9 mouse cellular contexts compared by ENCODE assay signal in the genomic region with DNA sequence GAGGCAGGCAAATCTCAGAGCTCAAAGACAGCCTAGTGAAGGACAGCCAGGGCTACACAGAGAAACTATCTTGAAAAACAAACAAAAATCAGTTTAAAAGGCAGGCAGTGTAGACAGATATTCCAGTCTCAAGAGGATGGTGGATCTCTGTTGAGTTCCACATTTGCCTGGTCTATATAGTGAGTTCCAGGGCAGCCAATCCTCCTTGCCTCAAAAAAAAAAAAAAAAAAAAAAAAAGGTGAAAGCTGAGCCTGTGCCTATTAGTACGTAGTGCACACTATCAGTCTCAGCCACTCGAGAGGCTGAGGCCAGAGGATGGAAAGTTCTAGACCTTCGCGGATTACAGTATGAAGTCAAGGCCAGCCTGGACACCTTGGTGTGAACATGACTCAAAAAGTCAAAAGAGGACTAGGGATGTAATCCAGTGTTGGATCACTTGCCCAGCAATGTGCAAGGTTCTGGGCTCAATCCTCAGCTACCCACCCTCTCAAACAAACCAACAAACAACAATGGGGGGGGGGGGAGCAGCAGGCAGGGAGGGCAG. TPM values are rescaled to one million over a fixed set of nuclear protein-coding genes. Genes with fewer than 3 reads are reported as not detected.
DNase-seq lines count a peak whose midpoint lies in the region; ATAC-seq and TF ChIP-seq lines count a peak whose summit lies in the region.
"Had no signal": no experiment of that assay in that cellular context is flagged by ENCODE, and none has a peak within 500 bp of the region (broad histone marks: within the 10 kb centered on the region; RNA-seq: fewer than 3 reads in every experiment).

No protein-coding gene starts in this region.

- intact Hi-C loops in left cerebral cortex, postnatal 10 days (cut with DNase I), result no loop called here

- peak in 1 of 2 experiments; percentile 18 for DNase-seq in cerebellum, adult 2 months
- DNase-seq in cerebellum, postnatal 4 days (ENCODE audit: low spot score in 2 of 2), result no peak
- peak; percentile 2 to 18 for DNase-seq in spleen, postnatal 36 days (ENCODE audit: low spot score in 2 of 2)
- no peak for DNase-seq in spleen, adult 12 weeks (ENCODE audit: low spot score)
- no peak for DNase-seq in liver, postnatal 0 days
- no peak for DNase-seq in thymus, postnatal 14 days
- DNase-seq in left cerebral cortex, postnatal 10 days (ENCODE audit: extremely low spot score in 1 of 2, low spot score in 2 of 2), result no peak

- ATAC-seq in heart, embryonic 16.5 days (replicated peaks; ENCODE audit: extremely low read depth, insufficient read depth, low FRiP score), result no peak
- ATAC-seq in liver, postnatal 0 days, result no peak; the same call in 1 of the 2 replicates

- 0 out of 2 replicates have a peak, but pooled peaks cover under 1% of the 10 kb centered on the region for H3K36me3 ChIP-seq in heart, embryonic 16.5 days (ENCODE audit: control insufficient read depth, insufficient read depth)
- H3K36me3 ChIP-seq in liver, postnatal 0 days (replicated peaks; ENCODE audit: insufficient read depth, low read length), result peaks cover 4% of the 10 kb centered on the region; the same call in 1 of the 2 replicates

- H3K9ac ChIP-seq in heart, embryonic 16.5 days (ENCODE audit: low read length), result peak overlapping the region; percentile 99
- peak overlapping the region; percentile 90 for H3K9ac ChIP-seq in liver, postnatal 0 days (replicated peaks)

- no peak for TF ChIP-seq POLR2A in cerebellum, adult 2 months (IDR thresholded peaks at IDR 0.05; ENCODE audit: borderline replicate concordance, insufficient read depth, low read length)

- H3K9me3 ChIP-seq in heart, embryonic 16.5 days (replicated peaks; ENCODE audit: control insufficient read depth, low read length), result no peaks in the 10 kb centered on the region
- H3K9me3 ChIP-seq in liver, postnatal 0 days (ENCODE audit: low read length), result no peaks in the 10 kb centered on the region

- H3K27ac ChIP-seq in cerebellum, adult 2 months (ENCODE audit: insufficient read depth, low read length), result peak overlapping the region; percentile 97
- peak overlapping the region; percentile 87 for H3K27ac ChIP-seq in heart, embryonic 16.5 days (ENCODE audit: low read length)
- peak overlapping the region; percentile 95 for H3K27ac ChIP-seq in liver, postnatal 0 days (ENCODE audit: low read depth)

- WGBS in cerebellum, adult 2 months, result 1% methylated on average over 4 of the region's 4 CpGs
- 2% methylated on average over 4 of the region's 4 CpGs for WGBS in heart, embryonic 16.5 days
- WGBS in liver, postnatal 0 days (ENCODE audit: insufficient replicate concordance), result 4% methylated on average over 4 of the region's 4 CpGs

- H3K4me3 ChIP-seq in cerebellum, adult 2 months (replicated peaks; ENCODE audit: insufficient read depth, low read depth, low read length), result peak overlapping the region; percentile 94
- H3K4me3 ChIP-seq in heart, embryonic 16.5 days (ENCODE audit: low read length), result peak overlapping the region; percentile 90
- peak overlapping the region; percentile 83 for H3K4me3 ChIP-seq in liver, postnatal 0 days (ENCODE audit: low read depth, low read length)

- no peak for TF ChIP-seq CTCF in cerebellum, adult 2 months (IDR thresholded peaks at IDR 0.05; ENCODE audit: borderline replicate concordance, insufficient read depth, low read depth, low read length)
- no peak for TF ChIP-seq CTCF in liver, postnatal 0 days (IDR thresholded peaks at IDR 0.05; ENCODE audit: low read depth)

- H3K27me3 ChIP-seq in cerebellum, adult 2 months (ENCODE audit: control insufficient read depth, insufficient read depth, low read length), result no peaks in the 10 kb centered on the region
- no peaks in the 10 kb centered on the region for H3K27me3 ChIP-seq in heart, embryonic 16.5 days (ENCODE audit: control insufficient read depth, insufficient read depth, low read length)
- H3K27me3 ChIP-seq in liver, postnatal 0 days (ENCODE audit: insufficient read depth, low read length), result no peaks in the 10 kb centered on the region

- peak overlapping the region; percentile 78 for H3K4me2 ChIP-seq in heart, embryonic 16.5 days (ENCODE audit: low read depth, low read length)
- peak overlapping the region; percentile 90 for H3K4me2 ChIP-seq in liver, postnatal 0 days (ENCODE audit: low read depth, low read length)

- TF ChIP-seq EP300 in liver, postnatal 0 days (IDR thresholded peaks at IDR 0.05; ENCODE audit: low read depth), result no peak

- H3K4me1 ChIP-seq in cerebellum, adult 2 months (ENCODE audit: control insufficient read depth, insufficient read depth, low read length), result peaks cover 4% of the 10 kb centered on the region; the same call in 1 of the 2 replicates
- peaks cover 21% of the 10 kb centered on the region for H3K4me1 ChIP-seq in heart, embryonic 16.5 days (ENCODE audit: control insufficient read depth, insufficient read depth, low read length)
- H3K4me1 ChIP-seq in liver, postnatal 0 days (ENCODE audit: insufficient read depth), result peaks cover 31% of the 10 kb centered on the region

RNA-seq across cellular contexts. Expression of a gene that starts 0.7 kb away (rescaled TPM):
- 96.5 and 99.1 TPM in 2 replicates for polyA plus RNA-seq in cerebellum, adult 2 months (2012; rRNA removed)
- polyA plus RNA-seq in heart, embryonic 16.5 days (2015; fragmentation: Nextera tagmentation; extraction: Ambion mirVana), result 468 and 473 TPM in 2 replicates
- 231 and 233 TPM in 2 replicates for polyA plus RNA-seq in liver, postnatal 0 days (2015; fragmentation: Nextera tagmentation; extraction: Ambion mirVana)
- total RNA-seq in left cerebral cortex, postnatal 10 days (2021), result 100 to 1,000 TPM; 198 to 214 TPM

RNA-seq across cellular contexts. Expression of a gene that starts 0.7 kb away (rescaled TPM):
- 7.1 and 7.4 TPM in 2 replicates for polyA plus RNA-seq in cerebellum, adult 2 months (2012; rRNA removed)
- polyA plus RNA-seq in heart, embryonic 16.5 days (2015; fragmentation: Nextera tagmentation; extraction: Ambion mirVana), result 2.7 and 3.4 TPM in 2 replicates
- 1.5 TPM in 2 replicates for polyA plus RNA-seq in liver, postnatal 0 days (2015; fragmentation: Nextera tagmentation; extraction: Ambion mirVana)
- total RNA-seq in left cerebral cortex, postnatal 10 days (2021), result 1 to 10 TPM; 4.5 to 4.8 TPM

RNA-seq across cellular contexts. Expression of a gene that starts 25.9 kb away (rescaled TPM):
- 0.62 and 0.81 TPM in 2 replicates for polyA plus RNA-seq in cerebellum, adult 2 months (2012; rRNA removed)
- not detected in 2 replicates for polyA plus RNA-seq in heart, embryonic 16.5 days (2015; fragmentation: Nextera tagmentation; extraction: Ambion mirVana)
- polyA plus RNA-seq in liver, postnatal 0 days (2015; fragmentation: Nextera tagmentation; extraction: Ambion mirVana), result not detected in 2 replicates
- not detected for total RNA-seq in left cerebral cortex, postnatal 10 days (2021)
- total RNA-seq: gastrocnemius, postnatal 4 days had no signal

RNA-seq across cellular contexts. Expression of a gene that starts 31.2 kb away (rescaled TPM):
- polyA plus RNA-seq in cerebellum, adult 2 months (2012; rRNA removed), result 0.08 TPM in 1 of 2 replicates, not detected in the other
- 1.1 and 1.6 TPM in 2 replicates for polyA plus RNA-seq in heart, embryonic 16.5 days (2015; fragmentation: Nextera tagmentation; extraction: Ambion mirVana)
- 1.9 and 2.1 TPM in 2 replicates for polyA plus RNA-seq in liver, postnatal 0 days (2015; fragmentation: Nextera tagmentation; extraction: Ambion mirVana)
- total RNA-seq in left cerebral cortex, postnatal 10 days (2021), result not detected

RNA-seq across cellular contexts. Expression of a gene that starts 36.1 kb away (rescaled TPM):
- polyA plus RNA-seq in cerebellum, adult 2 months (2012; rRNA removed), result 282 and 303 TPM in 2 replicates
- polyA plus RNA-seq in heart, embryonic 16.5 days (2015; fragmentation: Nextera tagmentation; extraction: Ambion mirVana), result 468 and 577 TPM in 2 replicates
- polyA plus RNA-seq in liver, postnatal 0 days (2015; fragmentation: Nextera tagmentation; extraction: Ambion mirVana), result 264 and 266 TPM in 2 replicates
- total RNA-seq in left cerebral cortex, postnatal 10 days (2021), result 100 to 1,000 TPM; 129 to 153 TPM

Comparison
In these comparisons a context has a peak if more than half of its experiments do, and no peak if none do; other contexts are left out.
1. DNase-seq: peak in spleen, postnatal 36 days (2 of 2); none in cerebellum, postnatal 4 days (0 of 2), spleen, adult 12 weeks (single experiment), liver, postnatal 0 days (single experiment), thymus, postnatal 14 days (single experiment) and left cerebral cortex, postnatal 10 days (0 of 2).
2. Peak in every context shown above with its lines, with median percentiles within 50 percentile points of each other: H3K27ac ChIP-seq and H3K4me3 ChIP-seq.